Mouse (Mus musculus): ENCODE measurements around the gene Bbc3. TPM values are rescaled to one million over a fixed set of nuclear protein-coding genes. Genes with fewer than 3 reads are reported as not detected.
A peak's percentile ranks its signal among the peaks of the same experiment; 100 is the strongest.

The Bbc3 gene
- total and polyA plus RNA-seq, 3 experiments: 2.1 to 3.3 (median 3.2) TPM

DNA sequence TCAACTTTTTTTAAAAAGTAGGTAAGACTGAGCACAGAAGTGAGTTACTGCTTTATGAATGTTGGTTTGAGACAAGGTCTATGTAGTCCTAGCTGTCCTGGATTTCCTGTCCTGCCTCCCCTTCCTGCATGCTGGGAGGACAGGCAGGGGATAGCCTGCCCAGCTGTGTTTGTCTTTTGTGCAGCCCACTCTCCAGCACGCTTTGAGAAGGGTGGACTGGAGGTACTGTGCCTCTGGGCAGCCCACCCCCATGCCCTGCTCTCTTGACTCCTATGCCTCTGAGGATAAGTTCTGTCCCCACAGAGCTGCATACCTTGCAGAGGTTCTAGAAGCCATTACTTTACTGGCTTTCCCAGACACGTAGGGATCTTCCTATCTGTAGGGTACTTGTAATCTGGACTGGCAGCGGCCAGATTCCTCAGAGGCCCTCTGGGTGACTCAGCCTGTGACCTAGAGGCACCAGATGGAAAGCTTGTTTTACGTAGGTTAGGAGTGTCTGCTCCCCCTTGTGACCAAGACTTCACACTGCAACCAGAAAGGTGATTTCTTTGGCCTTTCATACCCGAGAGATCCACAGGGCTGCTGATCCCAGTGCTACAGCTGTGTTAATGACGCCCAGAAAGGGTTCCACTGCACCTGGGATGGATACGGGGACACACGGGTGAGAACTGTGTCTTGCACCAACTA lies 17.9 kb downstream of the Bbc3 start:
- H3K27me3 ChIP-seq (ENCODE audit: control insufficient read depth, insufficient read depth, low read length): no peaks in the 10 kb centered on the region
- intact Hi-C loops (cut with DNase I): loop anchor here (1.0 to 2.0 kb wide), 3 partner anchors 32 to 133 kb away; no protein-coding TSS in a partner anchor
- WGBS: 15% methylated on average over 8 of the region's 8 CpGs
- H3K36me3 ChIP-seq (ENCODE audit: control insufficient read depth, insufficient read depth, low read length): no peaks in the 10 kb centered on the region
- H3K27ac ChIP-seq: peak overlapping the region; percentile 91
- TF ChIP-seq EP300 (IDR thresholded peaks at IDR 0.05; ENCODE audit: insufficient read depth, low read depth, low read length) (peak; percentile 91), CTCF (IDR thresholded peaks at IDR 0.05) (peak; percentile 87), POLR2A (IDR thresholded peaks at IDR 0.05; ENCODE audit: insufficient read depth, low read depth, low read length) (0 out of 2 replicates have a peak, but pooled peaks have one; percentile 17)
- peak; percentile 69 to 81 for DNase-seq
- H3K4me1 ChIP-seq (ENCODE audit: control insufficient read depth, insufficient read depth, low read length): peaks cover 4% of the 10 kb centered on the region
- peak overlapping the region; percentile 12; the same call in 1 of the 2 replicates for H3K4me3 ChIP-seq
- peak overlapping the region; percentile 52 for H3K9ac ChIP-seq (ENCODE audit: low read depth, low read length)
- H3K79me2 ChIP-seq (replicated peaks; ENCODE audit: control insufficient read depth, insufficient read depth, low read length): no peaks in the 10 kb centered on the region

DNA sequence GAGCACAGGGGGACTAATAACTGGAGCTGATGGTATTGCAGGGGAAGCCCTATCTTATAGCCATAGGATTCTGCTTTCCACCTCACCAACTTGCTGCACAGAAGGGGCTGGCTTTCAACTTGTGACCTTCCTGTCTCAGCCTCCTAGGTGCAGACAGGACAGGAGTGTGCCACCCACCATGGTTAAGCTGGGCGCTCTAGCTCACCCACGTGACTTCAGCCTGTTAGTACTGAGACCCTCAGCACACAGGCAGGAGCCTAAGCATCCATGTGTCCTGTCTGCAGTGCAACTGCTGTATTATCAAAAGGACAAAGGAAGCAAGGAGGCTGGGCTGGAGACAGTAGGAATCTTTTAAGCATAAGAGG lies 18.4 kb downstream of the Bbc3 start:
- H3K79me2 ChIP-seq (replicated peaks; ENCODE audit: control insufficient read depth, insufficient read depth, low read length): no peaks in the 10 kb centered on the region
- no peak overlapping the region; the same call in 1 of the 2 replicates for H3K27ac ChIP-seq
- no peaks in the 10 kb centered on the region for H3K36me3 ChIP-seq (ENCODE audit: control insufficient read depth, insufficient read depth, low read length)
- no peaks in the 10 kb centered on the region for H3K27me3 ChIP-seq (ENCODE audit: control insufficient read depth, insufficient read depth, low read length)
- 97% methylated on average over 2 of the region's 2 CpGs for WGBS
- no peak for TF ChIP-seq EP300 (IDR thresholded peaks at IDR 0.05; ENCODE audit: insufficient read depth, low read depth, low read length)
- TF ChIP-seq CTCF (IDR thresholded peaks at IDR 0.05): no peak
- TF ChIP-seq POLR2A (IDR thresholded peaks at IDR 0.05; ENCODE audit: insufficient read depth, low read depth, low read length): no peak
- H3K9ac ChIP-seq (ENCODE audit: low read depth, low read length): no peak overlapping the region
- H3K4me3 ChIP-seq: no peak overlapping the region
- peak in 1 of 2 experiments; percentile 20 for DNase-seq
- H3K4me1 ChIP-seq (ENCODE audit: control insufficient read depth, insufficient read depth, low read length): peaks cover 4% of the 10 kb centered on the region
- intact Hi-C loops (cut with DNase I): loop anchor here (1.0 to 2.0 kb wide), 3 partner anchors 32 to 134 kb away; no protein-coding TSS in a partner anchor

GRCm38 (mm10) chr7:16329146-16329545 lies 21.0 kb downstream of the Bbc3 start:
- 84% methylated on average over 3 of the region's 3 CpGs for WGBS

DNA sequence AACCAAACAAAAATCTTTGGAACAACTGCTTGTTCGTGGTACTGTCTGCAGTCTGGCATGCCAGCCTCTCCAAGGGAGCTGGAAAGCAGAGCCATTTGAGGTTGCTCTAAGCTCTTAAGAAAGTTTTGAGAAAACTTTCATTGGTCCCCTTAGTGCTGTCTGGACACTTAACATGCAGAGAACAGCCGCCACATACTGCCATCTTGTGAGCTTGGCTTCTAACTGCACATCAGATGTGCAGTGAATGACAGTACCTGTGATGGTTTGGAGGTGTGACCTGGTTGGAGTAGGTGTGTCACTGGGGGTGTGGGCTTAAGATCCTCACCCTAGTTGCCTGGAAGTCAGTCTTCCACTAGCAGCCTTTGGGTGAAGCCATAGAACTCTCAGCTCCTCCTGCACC lies 29.5 kb downstream of the Bbc3 start:
- 68% methylated on average over 2 of the region's 2 CpGs for WGBS
- intact Hi-C loops (cut with DNase I): loop anchor here (2.0 kb wide), 1 partner anchor 19 kb away; no protein-coding TSS in a partner anchor
- Histone ChIP-seq H3K27me3 (ENCODE audit: control insufficient read depth, insufficient read depth, low read length) (no peaks in the 10 kb centered on the region), H3K79me2 (replicated peaks; ENCODE audit: control insufficient read depth, insufficient read depth, low read length) (no peaks in the 10 kb centered on the region), H3K36me3 (ENCODE audit: control insufficient read depth, insufficient read depth, low read length) (no peaks in the 10 kb centered on the region), H3K9ac (ENCODE audit: low read depth, low read length) (no peak overlapping the region), H3K27ac (no peak overlapping the region), H3K4me1 (ENCODE audit: control insufficient read depth, insufficient read depth, low read length) (no peaks in the 10 kb centered on the region), H3K4me3 (no peak overlapping the region)
- TF ChIP-seq EP300 (IDR thresholded peaks at IDR 0.05; ENCODE audit: insufficient read depth, low read depth, low read length) (no peak), POLR2A (IDR thresholded peaks at IDR 0.05; ENCODE audit: insufficient read depth, low read depth, low read length) (no peak), CTCF (IDR thresholded peaks at IDR 0.05) (peak; percentile 43)
- no peak for DNase-seq

More at GRCm38 (mm10) chr7:16329146-16329545, 21.0 kb downstream of the Bbc3 start:
- H3K9ac ChIP-seq (ENCODE audit: low read depth, low read length): no peak overlapping the region
- TF ChIP-seq EP300 (IDR thresholded peaks at IDR 0.05; ENCODE audit: insufficient read depth, low read depth, low read length): no peak
- no peak for TF ChIP-seq CTCF (IDR thresholded peaks at IDR 0.05)
- no peak for TF ChIP-seq POLR2A (IDR thresholded peaks at IDR 0.05; ENCODE audit: insufficient read depth, low read depth, low read length)
- H3K27me3 ChIP-seq (ENCODE audit: control insufficient read depth, insufficient read depth, low read length): no peaks in the 10 kb centered on the region
- peaks cover 4% of the 10 kb centered on the region for H3K4me1 ChIP-seq (ENCODE audit: control insufficient read depth, insufficient read depth, low read length)
- H3K27ac ChIP-seq: no peak overlapping the region
- H3K4me3 ChIP-seq: no peak overlapping the region
- peak in 1 of 2 experiments; percentile 15 for DNase-seq
- no peaks in the 10 kb centered on the region for H3K79me2 ChIP-seq (replicated peaks; ENCODE audit: control insufficient read depth, insufficient read depth, low read length)
- intact Hi-C loops (cut with DNase I): no loop called here
- H3K36me3 ChIP-seq (ENCODE audit: control insufficient read depth, insufficient read depth, low read length): no peaks in the 10 kb centered on the region

DNA sequence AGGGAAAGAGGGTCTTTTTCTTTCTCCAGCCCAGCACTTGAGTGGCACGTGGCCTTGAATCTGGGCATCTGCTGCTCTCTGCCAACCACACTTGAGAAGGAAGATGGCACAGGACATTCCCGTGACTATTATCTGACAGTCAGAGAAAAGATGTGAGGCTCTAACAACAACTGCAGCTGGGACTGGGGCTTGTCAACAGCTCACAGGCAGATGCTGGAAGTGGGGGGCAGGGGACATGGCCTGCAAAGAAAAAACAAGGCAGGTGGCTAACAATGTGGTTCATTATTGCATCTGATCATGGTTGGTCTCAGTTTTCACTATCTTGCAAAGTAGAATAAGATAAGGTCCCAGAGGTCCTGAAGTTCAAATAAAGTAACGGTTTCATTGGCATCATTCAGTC lies 36.4 kb downstream of the Bbc3 start:
- no peak for DNase-seq
- Histone ChIP-seq H3K4me3 (no peak overlapping the region), H3K79me2 (replicated peaks; ENCODE audit: control insufficient read depth, insufficient read depth, low read length) (no peaks in the 10 kb centered on the region), H3K36me3 (ENCODE audit: control insufficient read depth, insufficient read depth, low read length) (no peaks in the 10 kb centered on the region), H3K27me3 (ENCODE audit: control insufficient read depth, insufficient read depth, low read length) (no peaks in the 10 kb centered on the region), H3K27ac (no peak overlapping the region), H3K9ac (ENCODE audit: low read depth, low read length) (no peak overlapping the region), H3K4me1 (ENCODE audit: control insufficient read depth, insufficient read depth, low read length) (no peaks in the 10 kb centered on the region)
- intact Hi-C loops (cut with DNase I): no loop called here
- WGBS: 63% methylated on average over 3 of the region's 3 CpGs
- TF ChIP-seq POLR2A (IDR thresholded peaks at IDR 0.05; ENCODE audit: insufficient read depth, low read depth, low read length): no peak

DNA sequence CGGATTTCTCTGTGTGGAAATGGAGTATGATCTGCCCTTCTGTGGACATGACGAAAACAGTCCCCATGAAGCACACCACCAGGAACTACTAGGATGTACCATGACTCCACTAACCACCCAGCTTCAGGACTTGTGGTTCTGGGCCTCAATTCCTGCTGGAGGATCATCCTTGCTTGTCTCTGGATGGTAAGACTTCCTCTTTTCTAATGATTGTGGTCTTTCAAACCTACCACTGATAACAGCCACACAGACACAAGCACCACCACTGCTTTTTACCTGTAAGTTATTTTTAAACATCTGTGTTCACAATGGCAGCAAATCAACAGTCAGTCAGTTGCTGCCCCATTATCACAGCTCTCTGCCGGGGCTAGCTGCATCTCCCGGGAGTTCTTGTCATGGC lies 37.1 kb downstream of the Bbc3 start:
- intact Hi-C loops (cut with DNase I): no loop called here
- no peak overlapping the region for H3K9ac ChIP-seq (ENCODE audit: low read depth, low read length)

More for the DNA sequence above, 37.1 kb downstream of the Bbc3 start:
- H3K4me1 ChIP-seq (ENCODE audit: control insufficient read depth, insufficient read depth, low read length): peaks cover 1% of the 10 kb centered on the region; the same call in 1 of the 2 replicates
- H3K4me3 ChIP-seq: no peak overlapping the region
- H3K27ac ChIP-seq: no peak overlapping the region
- H3K79me2 ChIP-seq (replicated peaks; ENCODE audit: control insufficient read depth, insufficient read depth, low read length): no peaks in the 10 kb centered on the region
- 69% methylated on average over 4 of the region's 4 CpGs for WGBS
- TF ChIP-seq CTCF (IDR thresholded peaks at IDR 0.05) (no peak), POLR2A (IDR thresholded peaks at IDR 0.05; ENCODE audit: insufficient read depth, low read depth, low read length) (no peak), EP300 (IDR thresholded peaks at IDR 0.05; ENCODE audit: insufficient read depth, low read depth, low read length) (no peak)
- no peak for DNase-seq
- no peaks in the 10 kb centered on the region for H3K36me3 ChIP-seq (ENCODE audit: control insufficient read depth, insufficient read depth, low read length)
- H3K27me3 ChIP-seq (ENCODE audit: control insufficient read depth, insufficient read depth, low read length): no peaks in the 10 kb centered on the region
